ENCODE assay signal across 21 mouse cellular contexts in genomic region chr3:154251486-154251885, GRCm38 (mm10).
"Had no signal": no experiment of that assay in that cellular context is flagged by ENCODE, and none has a peak within 500 bp of the region (broad histone marks: within the 10 kb centered on the region; RNA-seq: fewer than 3 reads in every experiment).

No protein-coding gene starts in this region.

- H3K4me1 ChIP-seq: hindbrain, embryonic 13.5 days; hindbrain, embryonic 15.5 days; kidney, embryonic 15.5 days; limb, embryonic 10.5 days; limb, embryonic 12.5 days; liver, embryonic 13.5 days; liver, embryonic 15.5 days had no signal

- DNase-seq: gastrocnemius, adult 2 months; gastrocnemius, postnatal 14 days; gastrocnemius, postnatal 36 days; heart, adult 2 months; heart, postnatal 36 days; kidney, adult 11 months; kidney, adult 2 months; kidney, adult 9 months; kidney, postnatal 14 days; kidney, postnatal 36 days; liver; liver, embryonic 13.5 days; liver, postnatal 0 days had no signal

- H3K36me3 ChIP-seq: heart, embryonic 12.5 days; hindbrain, embryonic 13.5 days; hindbrain, embryonic 15.5 days; kidney, embryonic 15.5 days; limb, embryonic 10.5 days; limb, embryonic 12.5 days; liver, embryonic 13.5 days; liver, embryonic 15.5 days had no signal

- H3K4me3 ChIP-seq: gastrocnemius, adult 2 months; heart, adult 2 months; heart, embryonic 12.5 days; hindbrain, embryonic 13.5 days; hindbrain, embryonic 15.5 days; kidney, embryonic 15.5 days; left cerebral cortex, adult 2 months; limb, embryonic 10.5 days; limb, embryonic 12.5 days; liver, embryonic 13.5 days; liver, embryonic 15.5 days had no signal

- H3K27me3 ChIP-seq: heart, embryonic 12.5 days; hindbrain, embryonic 13.5 days; hindbrain, embryonic 15.5 days; kidney, embryonic 15.5 days; liver, embryonic 13.5 days; liver, embryonic 15.5 days had no signal
